Mouse (Mus musculus) cerebellum, adult 9-11 months (tissue): ENCODE measurements around the gene Coq10b.

Experiments
- DNase-seq: peaks from one replicate; pipeline ENCODE4 v3.0.0; 2022

Coq10b gene

DNA sequence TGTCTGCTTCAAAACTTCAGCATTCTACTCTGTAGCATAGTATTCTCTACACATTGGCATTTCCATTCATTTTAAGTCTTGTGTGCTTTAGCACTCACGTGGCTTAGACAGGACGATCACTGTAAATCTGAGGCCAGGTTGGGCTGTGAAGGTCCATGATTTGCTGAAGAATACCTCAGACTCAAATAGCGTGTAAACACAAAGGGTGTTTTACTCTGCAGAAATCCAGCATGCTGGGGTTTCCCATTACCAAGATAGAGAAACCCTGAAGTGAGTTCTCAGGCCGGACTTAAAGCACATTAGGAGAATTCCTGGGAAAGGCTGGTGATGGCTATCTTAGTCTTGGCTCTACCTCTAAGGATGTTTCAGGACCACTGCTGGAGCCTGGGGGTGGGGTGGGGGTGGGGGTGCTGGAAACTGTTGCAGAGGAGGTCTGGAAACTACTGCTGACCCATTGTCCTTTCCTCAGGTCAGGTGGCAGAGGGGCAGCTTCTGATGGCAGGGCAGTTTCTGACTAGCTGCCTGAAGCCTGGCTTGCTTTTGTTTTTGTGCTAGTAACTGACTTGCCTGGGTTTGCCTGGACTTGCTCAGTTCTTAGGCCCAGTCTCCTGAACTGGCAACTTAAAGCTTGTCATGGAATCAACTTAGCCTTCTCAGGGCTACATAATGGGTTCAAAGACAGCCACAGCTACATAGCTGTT, 56.6 kb downstream of the Coq10b start:
- DNase-seq = no peak
